Comparison of ENCODE assay signal across 8 mouse cellular contexts in the genomic region with DNA sequence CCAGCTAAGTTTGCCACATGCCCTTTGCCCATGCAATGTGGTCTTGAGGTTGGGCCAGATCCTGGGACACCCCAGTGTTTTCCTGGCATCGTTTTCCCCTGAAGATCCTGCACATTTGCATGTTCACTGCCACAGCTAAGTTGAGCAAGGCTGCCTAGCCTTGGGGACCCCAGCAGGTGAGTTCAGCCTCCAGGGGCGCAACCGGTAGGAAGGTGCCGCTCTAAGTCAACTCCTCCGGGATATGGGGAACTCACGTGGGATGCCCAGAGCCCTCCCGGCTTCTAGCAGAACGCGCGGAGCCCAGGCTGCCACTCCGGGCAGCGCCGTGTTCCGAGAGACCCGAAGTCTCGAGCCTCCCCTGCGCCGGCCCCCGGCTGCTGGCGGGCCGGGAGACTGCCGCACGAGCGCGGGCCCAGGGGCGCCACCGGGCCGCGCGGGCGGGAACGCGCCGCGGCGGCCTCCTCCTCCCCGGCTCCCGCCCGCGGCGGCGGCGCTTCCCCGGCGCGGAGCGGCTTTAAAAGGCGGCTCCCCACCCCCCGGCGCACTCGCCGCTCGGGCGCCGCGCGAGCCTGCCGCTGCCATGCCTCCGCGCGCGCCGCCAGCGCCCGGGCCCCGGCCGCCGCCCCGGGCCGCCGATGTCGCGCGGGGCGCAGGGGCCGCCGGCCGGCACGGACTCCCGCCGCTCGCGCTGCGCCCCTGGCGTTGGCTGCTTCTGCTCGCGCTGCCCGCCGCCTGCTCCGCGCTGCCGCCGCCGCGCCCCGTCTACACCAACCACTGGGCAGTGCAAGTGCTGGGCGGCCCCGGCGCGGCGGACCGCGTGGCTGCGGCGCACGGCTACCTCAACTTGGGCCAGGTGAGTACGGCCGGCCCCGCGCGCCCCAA. TPM values are rescaled to one million over a fixed set of nuclear protein-coding genes. Genes with fewer than 3 reads are reported as not detected.
DNase-seq lines count a peak whose midpoint lies in the region; ATAC-seq and TF ChIP-seq lines count a peak whose summit lies in the region.

A gene (plus strand): TSS at position 144 of the 882 bp plus-strand sequence.

- no peaks in the 10 kb centered on the region for H3K4me1 ChIP-seq in cortical plate, adult 2 months (ENCODE audit: control insufficient read depth, insufficient read depth, low read length)
- no peaks in the 10 kb centered on the region for H3K4me1 ChIP-seq in hindbrain, postnatal 0 days (ENCODE audit: insufficient read depth, low read length)
- peaks cover 27% of the 10 kb centered on the region for H3K4me1 ChIP-seq in limb, embryonic 10.5 days
- H3K4me1 ChIP-seq in midbrain, embryonic 13.5 days (replicated peaks), result peaks cover 18% of the 10 kb centered on the region

- peaks cover 8% of the 10 kb centered on the region for H3K27me3 ChIP-seq in hindbrain, postnatal 0 days (ENCODE audit: insufficient read depth, low read length)
- H3K27me3 ChIP-seq in limb, embryonic 10.5 days (ENCODE audit: low read depth, poor library complexity, severe bottlenecking), result peaks cover 78% of the 10 kb centered on the region
- H3K27me3 ChIP-seq in midbrain, embryonic 13.5 days, result peaks cover 64% of the 10 kb centered on the region

- intact Hi-C loops in gastrocnemius, postnatal 36 days (cut with DNase I), result no loop called here

- TF ChIP-seq CTCF in cortical plate, adult 2 months (IDR thresholded peaks at IDR 0.05; ENCODE audit: extremely low read depth, insufficient read depth, low read length), result no peak
- peak; percentile 37 for TF ChIP-seq CTCF in hindbrain, postnatal 0 days (IDR thresholded peaks at IDR 0.05; ENCODE audit: low read depth)

- no peaks in the 10 kb centered on the region for H3K9me3 ChIP-seq in hindbrain, postnatal 0 days (ENCODE audit: low read length)
- H3K9me3 ChIP-seq in limb, embryonic 10.5 days (replicated peaks), result no peaks in the 10 kb centered on the region
- no peaks in the 10 kb centered on the region for H3K9me3 ChIP-seq in midbrain, embryonic 13.5 days

- no peak for TF ChIP-seq POLR2A in cortical plate, adult 2 months (IDR thresholded peaks at IDR 0.05; ENCODE audit: extremely low read depth, insufficient read depth, low read length)

- ATAC-seq in frontal cortex, adult (ENCODE audit: low TSS enrichment), result peak; percentile 76
- ATAC-seq in hindbrain, postnatal 0 days, result peak; percentile 77
- ATAC-seq in midbrain, embryonic 13.5 days, result peak; percentile 85
- ATAC-seq in erythroid progenitor cell, adult 5-6 weeks (replicated peaks; ENCODE audit: low FRiP score, poor library complexity, severe bottlenecking), result no peak

- WGBS in hindbrain, postnatal 0 days, result 2% methylated on average over 57 of the region's 111 CpGs
- WGBS in limb, embryonic 10.5 days, result 11% methylated on average over 99 of the region's 111 CpGs
- under 1% methylated on average over 89 of the region's 111 CpGs for WGBS in midbrain, embryonic 13.5 days

- no peak within 1 kb of the TSS for H3K27ac ChIP-seq in cortical plate, adult 2 months (ENCODE audit: insufficient read depth, low read length)
- H3K27ac ChIP-seq in hindbrain, postnatal 0 days, result no peak within 1 kb of the TSS
- peak within 1 kb of the TSS; percentile 82 for H3K27ac ChIP-seq in limb, embryonic 10.5 days
- no peak within 1 kb of the TSS for H3K27ac ChIP-seq in midbrain, embryonic 13.5 days

- H3K36me3 ChIP-seq in hindbrain, postnatal 0 days (ENCODE audit: insufficient read depth, low read length), result no peaks in the 10 kb centered on the region
- H3K36me3 ChIP-seq in limb, embryonic 10.5 days, result no peaks in the 10 kb centered on the region
- no peaks in the 10 kb centered on the region for H3K36me3 ChIP-seq in midbrain, embryonic 13.5 days

- H3K4me2 ChIP-seq in hindbrain, postnatal 0 days (ENCODE audit: low read depth, low read length), result peak within 1 kb of the TSS; percentile 93
- H3K4me2 ChIP-seq in midbrain, embryonic 13.5 days (replicated peaks), result peak within 1 kb of the TSS; percentile 96

- H3K4me3 ChIP-seq in cortical plate, adult 2 months (ENCODE audit: insufficient read depth, low read length), result peak within 1 kb of the TSS; percentile 33
- H3K4me3 ChIP-seq in hindbrain, postnatal 0 days (ENCODE audit: low read length), result peak within 1 kb of the TSS; percentile 59
- peak within 1 kb of the TSS; percentile 70 for H3K4me3 ChIP-seq in limb, embryonic 10.5 days
- H3K4me3 ChIP-seq in midbrain, embryonic 13.5 days (replicated peaks), result peak within 1 kb of the TSS; percentile 63

- DNase-seq in frontal cortex, postnatal 25 days (ENCODE audit: low spot score in 2 of 2), result no peak
- no peak for DNase-seq in gastrocnemius, postnatal 36 days
- peak; percentile 68 for DNase-seq in hindbrain, postnatal 0 days (ENCODE audit: low spot score)
- peak; percentile 68 for DNase-seq in limb, embryonic 10.5 days (ENCODE audit: low spot score)

- peak within 1 kb of the TSS; percentile 56 for H3K9ac ChIP-seq in hindbrain, postnatal 0 days (replicated peaks; ENCODE audit: low read length)
- peak within 1 kb of the TSS; percentile 68 for H3K9ac ChIP-seq in midbrain, embryonic 13.5 days (replicated peaks)

RNA-seq across cellular contexts. Expression of the gene that starts here (rescaled TPM):
- polyA plus RNA-seq in cortical plate, adult 2 months (2012; rRNA removed), result 14.0 and 14.9 TPM in 2 replicates
- total RNA-seq in gastrocnemius, postnatal 36 days (2021), result 10 to 100 TPM; 19.0 to 19.6 TPM
- total RNA-seq in hindbrain, postnatal 0 days (2014; rRNA removed), result 13.0 and 20.1 TPM in 2 replicates
- 2.0 and 2.1 TPM in 2 replicates for polyA plus RNA-seq in hindbrain, postnatal 0 days (2015; fragmentation: Nextera tagmentation; extraction: Ambion mirVana)
- 1.1 and 1.8 TPM in 2 replicates for polyA plus RNA-seq in limb, embryonic 10.5 days (2016; fragmentation: Nextera tagmentation; extraction: Ambion mirVana)
- 0.52 and 0.74 TPM in 2 replicates for polyA plus RNA-seq in midbrain, embryonic 13.5 days (2015; fragmentation: Nextera tagmentation; extraction: Ambion mirVana)
- total RNA-seq in erythroid progenitor cell, adult 5-6 weeks (2015; ENCODE audit: low replicate concordance), result not detected in 2 replicates
- total RNA-seq in erythroid progenitor cell, adult 5-6 weeks (2017; ENCODE audit: low replicate concordance), result not detected in 2 replicates

Comparison
In these comparisons a context has a peak if more than half of its experiments do, and no peak if none do; other contexts are left out.
1. RNA of the gene that starts here (total RNA-seq): 19.0 to 19.6 TPM in gastrocnemius, postnatal 36 days and 13.0 to 20.1 TPM in hindbrain, postnatal 0 days; not detected in erythroid progenitor cell, adult 5-6 weeks; every median in the first group is over 10 times any median in the second.
2. Peak in ATAC-seq, H3K4me3 ChIP-seq, H3K9ac ChIP-seq and H3K4me2 ChIP-seq in midbrain, embryonic 13.5 days; RNA of the gene not detected or under 1 TPM.
3. DNase-seq: peak in hindbrain, postnatal 0 days (single experiment) and limb, embryonic 10.5 days (single experiment); none in frontal cortex, postnatal 25 days (0 of 2) and gastrocnemius, postnatal 36 days (0 of 2).
4. Peak in every context shown above with its lines, with median percentiles within 50 percentile points of each other: H3K4me3 ChIP-seq.